Mouse (Mus musculus): ENCODE data around the gene Rnf113a2. TPM values are rescaled to one million over a fixed set of nuclear protein-coding genes. Genes with fewer than 3 reads are reported as not detected.

Gene Rnf113a2
- 27.0 and 27.1 TPM in 2 replicates for polyA plus RNA-seq (2015; fragmentation: Nextera tagmentation; extraction: Ambion mirVana)

DNA sequence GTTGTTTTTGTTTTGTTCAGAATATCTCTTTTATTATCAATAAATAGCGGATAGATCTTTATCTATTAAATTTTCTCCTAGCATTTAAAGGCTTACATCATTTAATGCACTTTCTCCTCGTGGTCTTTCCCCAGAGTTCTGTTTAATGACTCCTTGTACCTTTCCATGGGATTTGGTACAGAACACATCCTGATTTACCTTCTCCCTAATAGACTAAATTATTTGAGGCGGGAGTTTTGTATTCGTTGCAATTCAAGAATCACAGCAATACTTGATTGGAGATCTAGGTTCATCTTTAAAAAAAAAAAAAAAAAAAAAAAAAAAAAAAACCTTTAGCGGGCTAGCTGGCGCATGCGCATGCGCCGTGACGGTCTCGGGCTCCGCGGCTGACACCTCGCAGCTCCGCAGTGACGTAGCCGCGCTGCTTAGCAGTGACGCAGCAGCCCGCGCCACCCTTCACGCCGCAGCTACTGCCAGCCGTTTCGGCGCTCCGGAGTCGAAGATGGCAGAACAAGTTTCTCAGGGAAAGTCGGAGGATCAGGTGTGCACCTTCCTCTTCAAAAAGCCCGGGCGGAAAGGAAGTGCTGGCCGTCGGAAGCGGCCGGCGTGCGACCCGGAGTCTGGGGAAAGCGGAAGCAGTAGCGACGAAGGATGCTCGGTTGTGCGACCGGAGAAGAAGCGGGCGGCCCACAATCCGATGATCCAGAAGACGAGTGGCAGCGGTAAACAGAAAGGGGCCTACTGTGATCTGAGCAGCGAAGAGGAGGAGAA is at the start of gene Rnf113a2:
Gene Rnf113a2 (plus strand): TSS at position 363 of the 771 bp plus-strand sequence.
- Histone ChIP-seq H3K27ac (peak within 1 kb of the TSS; percentile 79), H3K27me3 (peaks cover 3% of the 10 kb centered on the region; the same call in 1 of the 2 replicates), H3K9ac (replicated peaks) (peak within 1 kb of the TSS; percentile 73), H3K4me2 (replicated peaks) (peak within 1 kb of the TSS; percentile 76), H3K9me3 (no peaks in the 10 kb centered on the region), H3K4me3 (replicated peaks) (peak within 1 kb of the TSS; percentile 60), H3K4me1 (replicated peaks) (peaks cover 9% of the 10 kb centered on the region), H3K36me3 (no peaks in the 10 kb centered on the region)
- ATAC-seq, result peak; percentile 94
- WGBS, result 3% methylated on average over 50 of the region's 50 CpGs

DNA sequence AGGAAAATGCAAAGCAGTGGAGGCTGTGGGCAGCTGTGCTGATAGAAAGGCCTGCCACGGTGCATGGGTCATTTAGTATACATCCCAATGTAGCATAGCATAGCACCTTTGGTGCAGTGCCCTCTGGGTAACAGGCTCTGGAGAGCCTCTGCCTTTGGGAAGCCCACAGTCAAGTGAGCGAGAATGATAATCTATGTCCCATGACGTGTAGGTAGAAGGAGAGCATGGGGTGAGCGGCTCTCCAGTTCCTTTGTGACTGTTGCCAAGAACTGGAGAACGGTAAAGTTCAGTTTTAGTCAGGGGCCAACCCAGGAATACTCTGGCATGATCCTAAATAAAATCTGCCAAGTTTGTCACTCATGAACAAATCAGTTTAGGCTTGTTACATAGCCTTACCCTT is 45.3 kb upstream of the Rnf113a2 start:
- Histone ChIP-seq H3K27ac (no peak overlapping the region), H3K27me3 (no peaks in the 10 kb centered on the region), H3K4me1 (replicated peaks) (no peaks in the 10 kb centered on the region), H3K4me3 (replicated peaks) (no peak overlapping the region), H3K9ac (replicated peaks) (no peak overlapping the region), H3K36me3 (peaks cover 75% of the 10 kb centered on the region), H3K4me2 (replicated peaks) (no peak overlapping the region), H3K9me3 (no peaks in the 10 kb centered on the region)
- no peak for ATAC-seq
- 94% methylated on average over 5 of the region's 5 CpGs for WGBS

- peaks cover 62% of the 10 kb centered on the region for H3K36me3 ChIP-seq
- no peaks in the 10 kb centered on the region for H3K27me3 ChIP-seq
- H3K9me3 ChIP-seq, result no peaks in the 10 kb centered on the region
- no peak for ATAC-seq
- no peak overlapping the region for H3K4me2 ChIP-seq (replicated peaks)
- H3K9ac ChIP-seq (replicated peaks), result no peak overlapping the region
- H3K4me3 ChIP-seq (replicated peaks), result no peak overlapping the region
- WGBS, result 90% methylated on average over 6 of the region's 6 CpGs
- no peak overlapping the region for H3K27ac ChIP-seq
- H3K4me1 ChIP-seq (replicated peaks), result no peaks in the 10 kb centered on the region
These were observed 43.0 kb upstream of the Rnf113a2 start for GRCm38 (mm10) chr12:84373831-84374481.

DNA sequence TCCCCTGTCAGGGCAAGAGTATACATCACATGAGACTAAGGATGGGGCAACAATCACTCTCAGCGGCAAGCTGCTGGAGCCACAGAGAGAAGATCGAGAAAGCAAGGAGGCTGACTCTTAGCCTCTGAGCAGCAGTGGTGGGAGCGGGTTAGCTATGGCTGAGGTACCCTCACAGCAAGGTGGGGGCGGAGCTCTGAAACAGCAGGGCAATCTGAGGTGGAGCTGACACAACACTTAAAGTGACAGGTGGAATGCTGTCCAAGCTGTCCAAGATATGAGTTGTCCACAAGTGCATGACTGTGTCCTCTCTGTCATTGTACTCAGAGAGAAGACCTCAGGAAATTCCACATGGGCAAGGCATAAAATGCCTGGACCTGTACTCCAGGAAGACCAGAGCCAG is 34.6 kb upstream of the Rnf113a2 start:
- Histone ChIP-seq H3K4me1 (replicated peaks) (no peaks in the 10 kb centered on the region), H3K9me3 (no peaks in the 10 kb centered on the region), H3K4me3 (replicated peaks) (no peak overlapping the region), H3K27me3 (no peaks in the 10 kb centered on the region), H3K9ac (replicated peaks) (no peak overlapping the region), H3K27ac (no peak overlapping the region), H3K4me2 (replicated peaks) (no peak overlapping the region), H3K36me3 (peaks cover 12% of the 10 kb centered on the region)
- no peak for ATAC-seq
- 92% methylated on average over 4 of the region's 4 CpGs for WGBS

DNA sequence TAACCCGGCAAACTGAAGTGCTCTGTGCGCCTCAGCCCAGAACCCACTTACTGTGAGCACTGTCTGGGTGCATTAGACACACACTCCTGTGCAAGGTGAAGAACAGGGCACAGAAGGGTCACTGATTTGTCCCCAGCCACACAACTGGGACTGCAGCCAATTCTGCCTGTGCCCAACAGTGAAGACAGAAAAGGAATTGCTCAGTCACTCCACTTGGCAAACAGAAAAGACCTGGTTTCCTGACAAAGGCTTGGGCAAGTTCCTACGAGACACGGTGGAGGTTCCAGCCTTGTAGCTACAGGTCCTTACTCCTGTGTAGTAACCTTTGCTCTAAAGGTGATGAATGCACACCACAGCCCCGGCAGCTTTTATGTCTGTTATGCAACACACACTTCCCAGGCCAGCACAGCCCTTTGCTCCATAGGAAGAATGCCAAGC is 32.3 kb upstream of the Rnf113a2 start:
- Histone ChIP-seq H3K27me3 (no peaks in the 10 kb centered on the region), H3K4me3 (replicated peaks) (no peak overlapping the region), H3K27ac (no peak overlapping the region), H3K36me3 (peaks cover 5% of the 10 kb centered on the region; the same call in 1 of the 2 replicates), H3K4me2 (replicated peaks) (no peak overlapping the region), H3K9me3 (no peaks in the 10 kb centered on the region), H3K9ac (replicated peaks) (no peak overlapping the region), H3K4me1 (replicated peaks) (no peaks in the 10 kb centered on the region)
- ATAC-seq, result no peak
- 90% methylated on average over 5 of the region's 5 CpGs for WGBS

- no peaks in the 10 kb centered on the region for H3K4me1 ChIP-seq (replicated peaks)
- no peak overlapping the region for H3K4me2 ChIP-seq (replicated peaks)
- H3K4me3 ChIP-seq (replicated peaks), result no peak overlapping the region
- ATAC-seq, result no peak
- no peaks in the 10 kb centered on the region for H3K27me3 ChIP-seq
- H3K9ac ChIP-seq (replicated peaks), result no peak overlapping the region
- H3K9me3 ChIP-seq, result no peaks in the 10 kb centered on the region
- WGBS, result 89% methylated on average over 4 of the region's 4 CpGs
- peaks cover 5% of the 10 kb centered on the region; the same call in 1 of the 2 replicates for H3K36me3 ChIP-seq
- H3K27ac ChIP-seq, result no peak overlapping the region
These were observed 31.6 kb upstream of the Rnf113a2 start for GRCm38 (mm10) chr12:84385408-84385807.

DNA sequence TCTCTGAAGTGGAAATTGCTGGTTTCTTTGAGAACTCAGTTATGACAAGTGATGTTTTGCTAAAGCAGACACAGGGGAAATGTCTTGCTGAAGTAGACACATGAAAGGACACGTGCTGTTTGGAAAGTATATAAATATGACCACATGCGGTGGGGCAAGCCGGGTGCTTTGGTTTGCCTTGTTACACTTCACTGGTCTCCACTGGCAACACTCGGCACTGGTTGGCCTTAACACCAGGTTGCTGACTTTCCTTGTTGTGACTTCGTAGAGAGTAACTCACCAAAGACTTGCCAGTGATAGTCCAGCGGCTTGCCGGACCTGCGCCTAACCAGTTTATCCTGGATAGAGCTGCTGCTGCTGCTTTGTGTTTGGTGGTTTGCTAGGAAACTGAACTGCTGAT is 28.9 kb upstream of the Rnf113a2 start:
- no peaks in the 10 kb centered on the region for H3K27me3 ChIP-seq
- no peak overlapping the region for H3K27ac ChIP-seq
- WGBS, result 87% methylated on average over 8 of the region's 8 CpGs
- no peak overlapping the region for H3K9ac ChIP-seq (replicated peaks)
- ATAC-seq, result no peak
- H3K4me1 ChIP-seq (replicated peaks), result no peaks in the 10 kb centered on the region
- H3K9me3 ChIP-seq, result no peaks in the 10 kb centered on the region
- H3K4me2 ChIP-seq (replicated peaks), result no peak overlapping the region
- H3K4me3 ChIP-seq (replicated peaks), result no peak overlapping the region
- H3K36me3 ChIP-seq, result peaks cover 5% of the 10 kb centered on the region; the same call in 1 of the 2 replicates

- no peaks in the 10 kb centered on the region for H3K9me3 ChIP-seq
- WGBS, result 77% methylated on average over 14 of the region's 14 CpGs
- no peak overlapping the region for H3K27ac ChIP-seq
- no peak overlapping the region for H3K4me2 ChIP-seq (replicated peaks)
- no peak overlapping the region for H3K4me3 ChIP-seq (replicated peaks)
- H3K9ac ChIP-seq (replicated peaks), result no peak overlapping the region
- H3K4me1 ChIP-seq (replicated peaks), result no peaks in the 10 kb centered on the region
- H3K36me3 ChIP-seq, result peaks cover 5% of the 10 kb centered on the region; the same call in 1 of the 2 replicates
- no peak for ATAC-seq
- H3K27me3 ChIP-seq, result no peaks in the 10 kb centered on the region
These were observed 28.1 kb upstream of the Rnf113a2 start for GRCm38 (mm10) chr12:84388774-84389400.

DNA sequence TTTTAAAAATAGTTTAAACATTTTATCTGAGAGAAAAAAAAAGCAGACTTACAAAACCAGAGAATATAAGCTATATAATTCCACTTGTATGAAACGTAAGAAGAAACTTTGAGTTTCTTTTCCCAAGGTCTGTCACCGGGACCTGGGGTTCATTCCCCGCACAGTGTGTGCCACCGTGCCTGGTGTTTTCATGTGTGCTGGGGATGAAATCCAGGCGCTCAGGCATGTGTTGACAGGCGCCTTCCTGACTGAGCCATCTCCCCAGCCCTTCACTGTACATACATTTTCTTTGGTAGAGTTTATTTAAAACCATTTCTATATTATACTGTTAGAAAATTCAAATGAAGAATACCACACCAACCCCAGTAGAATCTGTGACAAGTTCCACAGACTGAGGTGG is 26.7 kb upstream of the Rnf113a2 start:
- Histone ChIP-seq H3K9me3 (no peaks in the 10 kb centered on the region), H3K4me3 (replicated peaks) (no peak overlapping the region), H3K27me3 (no peaks in the 10 kb centered on the region), H3K4me1 (replicated peaks) (no peaks in the 10 kb centered on the region), H3K4me2 (replicated peaks) (no peak overlapping the region), H3K36me3 (no peaks in the 10 kb centered on the region), H3K9ac (replicated peaks) (no peak overlapping the region), H3K27ac (no peak overlapping the region)
- no peak for ATAC-seq
- WGBS, result 95% methylated on average over 6 of the region's 6 CpGs

DNA sequence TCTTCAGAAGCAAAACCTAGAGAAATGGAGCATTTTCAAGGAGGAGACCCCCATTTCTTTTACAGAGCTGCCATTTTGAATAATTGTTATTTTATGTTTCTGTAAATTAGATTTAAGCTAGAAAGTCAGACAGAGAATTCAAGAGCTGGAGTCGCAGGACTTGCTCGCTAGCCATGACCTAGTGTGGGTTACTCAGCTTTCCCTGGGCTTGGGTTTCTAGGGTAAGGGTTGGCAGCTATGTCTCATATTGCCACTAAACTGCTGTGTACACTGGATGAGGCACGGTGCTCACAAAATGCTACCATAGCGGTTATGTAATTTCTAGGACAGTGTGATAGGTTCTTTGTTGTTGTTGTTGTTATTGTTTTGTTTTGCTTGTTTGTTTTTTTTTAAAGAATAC is 24.3 kb upstream of the Rnf113a2 start:
- H3K9ac ChIP-seq (replicated peaks), result no peak overlapping the region
- H3K27me3 ChIP-seq, result no peaks in the 10 kb centered on the region
- no peak overlapping the region for H3K4me2 ChIP-seq (replicated peaks)
- WGBS, result 97% methylated on average over 4 of the region's 4 CpGs
- H3K36me3 ChIP-seq, result no peaks in the 10 kb centered on the region
- H3K4me1 ChIP-seq (replicated peaks), result no peaks in the 10 kb centered on the region
- no peak overlapping the region for H3K27ac ChIP-seq
- ATAC-seq, result no peak
- H3K9me3 ChIP-seq, result no peaks in the 10 kb centered on the region
- H3K4me3 ChIP-seq (replicated peaks), result no peak overlapping the region

- H3K4me3 ChIP-seq (replicated peaks), result no peak overlapping the region
- no peaks in the 10 kb centered on the region for H3K9me3 ChIP-seq
- no peaks in the 10 kb centered on the region for H3K36me3 ChIP-seq
- H3K27ac ChIP-seq, result no peak overlapping the region
- H3K9ac ChIP-seq (replicated peaks), result no peak overlapping the region
- no peaks in the 10 kb centered on the region for H3K27me3 ChIP-seq
- ATAC-seq, result no peak
- WGBS, result 95% methylated on average over 5 of the region's 5 CpGs
- H3K4me1 ChIP-seq (replicated peaks), result no peaks in the 10 kb centered on the region
- no peak overlapping the region for H3K4me2 ChIP-seq (replicated peaks)
These were observed 23.1 kb upstream of the Rnf113a2 start for GRCm38 (mm10) chr12:84393847-84394246.
